Mouse (Mus musculus) lung, embryonic 14.5 days (tissue): Measurements from ENCODE around the gene Gm49396. TPM values are rescaled to one million over a fixed set of nuclear protein-coding genes. Genes with fewer than 3 reads are reported as not detected.

ENCODE experiments used
- ATAC-seq: fragments of 200-750 bp; cut with Nextera tagmentation; 2 replicates; pipeline ENCODE4 v1.8.0; 2017; ENCODE audit warnings: mild to moderate bottlenecking, moderate TSS enrichment, moderate library complexity; ENCODE audit not compliant: insufficient read depth
- DNase-seq: peaks from one replicate; pipeline ENCODE4 v3.0.0-alpha.2; 2015
- H3K27ac ChIP-seq: fragments of 300-500 bp; sonication (generic); 2 replicates; pipeline ENCODE4 v1.5.1; 2014; ENCODE audit warnings: low read depth, mild to moderate bottlenecking, moderate library complexity
- H3K27me3 ChIP-seq: fragments of 300-500 bp; sonication (generic); 2 replicates; pipeline ENCODE4 v1.6.1; 2014; ENCODE audit warnings: low read length, control low read depth; ENCODE audit not compliant: insufficient read depth
- H3K36me3 ChIP-seq: fragments of 300-500 bp; sonication (generic); 2 replicates; pipeline ENCODE4 v1.6.1; 2014; ENCODE audit warnings: control low read depth; ENCODE audit not compliant: insufficient read depth
- H3K4me1 ChIP-seq: fragments of 300-500 bp; sonication (generic); 2 replicates; pipeline ENCODE4 v1.6.1; 2014; ENCODE audit warnings: antibody characterized with exemption, control low read depth; ENCODE audit not compliant: insufficient read depth
- H3K4me2 ChIP-seq: fragments of 300-500 bp; sonication (generic); 2 replicates; pipeline ENCODE4 v1.6.1; 2014; ENCODE audit warnings: mild to moderate bottlenecking
- H3K4me3 ChIP-seq: fragments of 300-500 bp; sonication (generic); 2 replicates; pipeline ENCODE4 v1.5.1; 2014; ENCODE audit warnings: low read depth, low read length
- H3K9ac ChIP-seq: fragments of 300-500 bp; sonication (generic); 2 replicates; pipeline ENCODE4 v1.6.1; 2014
- H3K9me3 ChIP-seq: fragments of 300-500 bp; sonication (generic); 2 replicates; pipeline ENCODE4 v1.6.1; 2016; ENCODE audit warnings: low read depth, low read length, control low read depth
- CTCF ChIP-seq: IDR thresholded peaks from 2 replicates; pipeline ENCODE4 v1.5.1; 2016; ENCODE audit warnings: antibody characterized with exemption, low read depth
- WGBS: fragments of 180-500 bp; shearing (Covaris S2); extraction: QIAGEN DNeasy Blood & Tissue Kit; methylation state at CpG from one replicate; pipeline ENCODE4 v1.1.7; 2014; 5-methylcytosine and 5-hydroxymethylcytosine counted together
- microRNA-seq: library from miRNA; unstranded; fragments of <30 nt; microRNA quantifications from one replicate; pipeline ENCODE4, GENCODE M21; 2016; ENCODE audit warnings: borderline number of aligned reads
- polyA plus RNA-seq: library from polyadenylated mRNA; unstranded; fragments of >200 nt; fragmentation: Nextera tagmentation; extraction: Ambion mirVana; gene quantifications from 2 replicates; pipeline ENCODE4 v1.2.1, GENCODE M21; 2014

Gm49396 gene
- polyA plus RNA-seq, 1 experiment from 2014 or later = 9.9 TPM

- no peaks in the 10 kb centered on the region for H3K27me3 ChIP-seq
- H3K4me2 ChIP-seq = no peak within 1 kb of the TSS
- H3K9me3 ChIP-seq = no peaks in the 10 kb centered on the region
- H3K27ac ChIP-seq = no peak within 1 kb of the TSS
- H3K36me3 ChIP-seq = peaks cover 25% of the 10 kb centered on the region
- ATAC-seq (no peak; the same call in 1 of the 2 replicates), DNase-seq (no peak)
- no peak within 1 kb of the TSS for H3K9ac ChIP-seq
- TF ChIP-seq CTCF = no peak
- H3K4me1 ChIP-seq = no peaks in the 10 kb centered on the region
- no peak within 1 kb of the TSS for H3K4me3 ChIP-seq
- 59% methylated on average over 8 of the region's 8 CpGs for WGBS
Measured at GRCm38 (mm10) chr7:30612654-30613402, 49.7 kb downstream of the Gm49396 start, which contains the start of gene Upk1a. Upk1a (minus strand) TSS chr7:30612847.

- Histone ChIP-seq H3K27me3 (no peaks in the 10 kb centered on the region), H3K9me3 (no peaks in the 10 kb centered on the region), H3K4me1 (no peaks in the 10 kb centered on the region), H3K4me3 (no peak overlapping the region), H3K36me3 (peaks cover 32% of the 10 kb centered on the region), H3K27ac (no peak overlapping the region), H3K4me2 (no peak overlapping the region), H3K9ac (no peak overlapping the region)
- ATAC-seq (peak; percentile 57; the same call in 1 of the 2 replicates), DNase-seq (peak; percentile 79)
- 21% methylated on average over 14 of the region's 14 CpGs for WGBS
- TF ChIP-seq CTCF = peak; percentile 72
Measured at GRCm38 (mm10) chr7:30613529-30614112, 50.5 kb downstream of the Gm49396 start.

GRCm38 (mm10) chr7:30614454-30614853 lies 51.3 kb downstream of the Gm49396 start:
- TF ChIP-seq CTCF = peak; percentile 42
- ATAC-seq = no peak
- H3K4me3 ChIP-seq = no peak overlapping the region
- H3K4me1 ChIP-seq = no peaks in the 10 kb centered on the region
- H3K9ac ChIP-seq = no peak overlapping the region
- H3K36me3 ChIP-seq = peaks cover 41% of the 10 kb centered on the region
- no peaks in the 10 kb centered on the region for H3K27me3 ChIP-seq
- H3K4me2 ChIP-seq = no peak overlapping the region
- WGBS = 73% methylated on average over 2 of the region's 2 CpGs
- peak; percentile 51 for DNase-seq
- no peak overlapping the region for H3K27ac ChIP-seq
- H3K9me3 ChIP-seq = no peaks in the 10 kb centered on the region

GRCm38 (mm10) chr7:30615049-30615760 lies 52.1 kb downstream of the Gm49396 start:
- H3K36me3 ChIP-seq = peaks cover 47% of the 10 kb centered on the region
- no peaks in the 10 kb centered on the region for H3K9me3 ChIP-seq
- no peak overlapping the region for H3K27ac ChIP-seq
- H3K4me1 ChIP-seq = no peaks in the 10 kb centered on the region
- no peak for ATAC-seq
- TF ChIP-seq CTCF = no peak
- DNase-seq = no peak
- no peak overlapping the region for H3K9ac ChIP-seq
- WGBS = 62% methylated on average over 5 of the region's 5 CpGs
- no peaks in the 10 kb centered on the region for H3K27me3 ChIP-seq
- no peak overlapping the region for H3K4me2 ChIP-seq
- H3K4me3 ChIP-seq = no peak overlapping the region

Small RNAs within 50 kb of the gene (microRNA-seq; reads per million reads assigned to microRNA genes)
- gene Gm38670 (1.4 reads per million), gene Mir3569 (not detected)

Other genes starting within 250 kb of the Gm49396 start
- gene Syne4, start 248.5 kb upstream of the Gm49396 start, polyA plus RNA-seq = 21.9 and 23.2 TPM in 2 replicates
- not detected in 2 replicates for gene E130208F15Rik, start 241.6 kb upstream of the Gm49396 start, polyA plus RNA-seq
- 21.3 and 22.7 TPM in 2 replicates for gene Sdhaf1, start 239.4 kb upstream of the Gm49396 start, polyA plus RNA-seq
- 3.4 and 3.7 TPM in 2 replicates for gene Lrfn3, start 200.6 kb upstream of the Gm49396 start, polyA plus RNA-seq
- gene Tyrobp, start 149.6 kb upstream of the Gm49396 start, polyA plus RNA-seq = 46.0 and 46.8 TPM in 2 replicates
- 1.5 and 2.0 TPM in 2 replicates for gene Hcst, start 143.5 kb upstream of the Gm49396 start, polyA plus RNA-seq
- gene Nfkbid, start 141.6 kb upstream of the Gm49396 start, polyA plus RNA-seq = 1.7 and 2.0 TPM in 2 replicates
- 22.3 and 22.6 TPM in 2 replicates for gene Aplp1, start 117.8 kb upstream of the Gm49396 start, polyA plus RNA-seq
- gene Kirrel2, start 105.7 kb upstream of the Gm49396 start, polyA plus RNA-seq = not detected in 2 replicates
- 0.19 TPM in 1 of 2 replicates, not detected in the other for gene Nphs1, start 105.0 kb upstream of the Gm49396 start, polyA plus RNA-seq
- not detected in 2 replicates for gene Prodh2, start 69.7 kb upstream of the Gm49396 start, polyA plus RNA-seq
- gene Arhgap33, start 28.3 kb upstream of the Gm49396 start, polyA plus RNA-seq = 13.8 and 14.3 TPM in 2 replicates
- 24.9 and 26.0 TPM in 2 replicates for gene Hspb6, start 11.2 kb upstream of the Gm49396 start, polyA plus RNA-seq
- gene Proser3, start 11.0 kb upstream of the Gm49396 start, polyA plus RNA-seq = 18.3 and 18.7 TPM in 2 replicates
- 33.7 and 34.7 TPM in 2 replicates for gene Lin37, start 3.5 kb upstream of the Gm49396 start, polyA plus RNA-seq
- 101 and 120 TPM in 2 replicates for gene U2af1l4, start within 50 bp of the Gm49396 start, polyA plus RNA-seq
- gene Psenen, start 283 bp downstream of the Gm49396 start, polyA plus RNA-seq = 104 and 105 TPM in 2 replicates
- 3.0 and 4.1 TPM in 2 replicates for gene Igflr1, start 2.1 kb downstream of the Gm49396 start, polyA plus RNA-seq
- gene Kmt2b, start 25.4 kb downstream of the Gm49396 start, polyA plus RNA-seq = 11.7 and 14.8 TPM in 2 replicates
- 1.7 and 2.4 TPM in 2 replicates for gene Zbtb32, start 35.6 kb downstream of the Gm49396 start, polyA plus RNA-seq
- 0.46 and 0.51 TPM in 2 replicates for gene Upk1a, start 49.5 kb downstream of the Gm49396 start, polyA plus RNA-seq
- gene Cox6b1, start 62.8 kb downstream of the Gm49396 start, polyA plus RNA-seq = 855 and 914 TPM in 2 replicates
- gene Etv2, start 72.5 kb downstream of the Gm49396 start, polyA plus RNA-seq = not detected in 2 replicates
- 115 and 117 TPM in 2 replicates for gene Rbm42, start 87.0 kb downstream of the Gm49396 start, polyA plus RNA-seq
- gene Haus5, start 101.7 kb downstream of the Gm49396 start, polyA plus RNA-seq = 63.5 TPM in 2 replicates
- not detected in 2 replicates for gene Pmis2, start 108.3 kb downstream of the Gm49396 start, polyA plus RNA-seq
- 0.34 and 0.46 TPM in 2 replicates for gene 2200002J24Rik, start 135.6 kb downstream of the Gm49396 start, polyA plus RNA-seq
- 0.23 and 0.42 TPM in 2 replicates for gene Atp4a, start 148.9 kb downstream of the Gm49396 start, polyA plus RNA-seq
- 169 and 179 TPM in 2 replicates for gene Tmem147, start 166.2 kb downstream of the Gm49396 start, polyA plus RNA-seq
- gene Gapdhs, start 180.3 kb downstream of the Gm49396 start, polyA plus RNA-seq = 0.68 and 0.91 TPM in 2 replicates
- 0.34 and 1.3 TPM in 2 replicates for gene Sbsn, start 188.1 kb downstream of the Gm49396 start, polyA plus RNA-seq
- gene Dmkn, start 200.4 kb downstream of the Gm49396 start, polyA plus RNA-seq = 2.4 TPM in 2 replicates
- gene Krtdap, start 224.6 kb downstream of the Gm49396 start, polyA plus RNA-seq = not detected in 2 replicates